Mouse (Mus musculus): ENCODE measurements around the gene Gng13. TPM values are rescaled to one million over a fixed set of nuclear protein-coding genes. Genes with fewer than 3 reads are reported as not detected.

Gene Gng13
- total and polyA plus RNA-seq, 3 experiments, result 1.3 to 2.9 TPM; not detected in 1

DNA sequence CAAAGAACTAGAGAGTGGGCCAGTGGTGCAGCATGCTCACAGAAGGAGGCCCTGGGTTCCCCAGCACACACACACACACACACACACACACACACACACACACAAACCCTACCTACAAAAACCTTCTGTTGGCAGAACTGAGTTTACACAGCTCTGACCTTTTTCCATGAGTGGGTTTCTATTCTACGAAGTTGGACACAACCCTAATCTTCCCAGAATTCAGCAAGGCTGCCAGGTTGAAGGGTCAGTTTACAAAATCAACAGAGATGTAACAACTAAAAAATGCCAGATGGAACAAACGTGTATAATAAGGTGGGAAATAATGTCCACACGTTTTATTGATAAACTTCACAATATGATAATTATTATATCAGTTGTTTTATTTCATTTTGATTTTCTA is 40.7 kb downstream of the Gng13 start:
- H3K79me2 ChIP-seq (replicated peaks; ENCODE audit: control insufficient read depth, extremely low read depth, insufficient read depth, poor library complexity, severe bottlenecking), result no peaks in the 10 kb centered on the region

DNA sequence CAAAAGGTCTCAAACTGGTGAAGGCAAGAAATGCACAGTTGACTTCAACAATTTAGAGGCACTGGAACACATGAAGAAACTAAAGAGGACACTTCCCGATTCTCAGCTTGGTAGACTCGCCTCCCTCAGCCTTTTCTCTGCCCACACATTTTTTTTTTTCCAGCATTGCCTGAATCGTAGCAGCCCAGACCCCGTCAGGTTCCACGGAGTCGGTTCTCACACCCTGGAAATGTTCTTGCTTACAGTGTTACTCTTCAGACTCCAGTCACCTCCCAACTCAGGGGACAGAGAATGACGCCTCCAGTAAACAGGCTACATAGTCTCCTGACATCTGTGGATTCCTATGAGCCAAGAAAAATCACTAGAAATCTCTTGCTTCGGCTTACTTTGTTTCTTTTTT is 43.2 kb downstream of the Gng13 start:
- Histone ChIP-seq H3K27me3 (replicated peaks) (peaks cover 86% of the 10 kb centered on the region), H3K4me2 (ENCODE audit: insufficient read depth, low read depth, poor library complexity, severe bottlenecking) (no peak overlapping the region), H3K27ac (ENCODE audit: insufficient read depth, low read depth) (no peak overlapping the region), H3K36me3 (replicated peaks in 1 of 2; ENCODE audit: control insufficient read depth in 1 of 2, insufficient read depth in 1 of 2, low read length in 1 of 2) (no peaks in the 10 kb centered on the region), H3K4me1 (ENCODE audit: control insufficient read depth in 1 of 2, insufficient read depth in 2 of 2) (no peaks in the 10 kb centered on the region), H3K4me3 (replicated peaks in 1 of 3; ENCODE audit: low read depth in 2 of 3, low read length in 2 of 3, poor library complexity in 1 of 3) (no peak overlapping the region), H3K9me3 (replicated peaks; ENCODE audit: low read length) (no peaks in the 10 kb centered on the region), H3K9ac (ENCODE audit: insufficient read depth, low read depth) (no peak overlapping the region), H3K79me2 (replicated peaks; ENCODE audit: control insufficient read depth, extremely low read depth, insufficient read depth, poor library complexity, severe bottlenecking) (no peaks in the 10 kb centered on the region)
- TF ChIP-seq ELF1 (IDR thresholded peaks at IDR 0.05; ENCODE audit: low read depth, low read length) (no peak), GABPA (IDR thresholded peaks at IDR 0.05; ENCODE audit: insufficient replicate concordance, low read depth, low read length) (no peak), USF1 (IDR thresholded peaks at IDR 0.05; ENCODE audit: low read depth, low read length) (no peak), POLR2A (IDR thresholded peaks at IDR 0.05; ENCODE audit: low read depth, low read length) (no peak), POLR2AphosphoS2 (IDR thresholded peaks at IDR 0.05; ENCODE audit: low read depth, low read length) (no peak), JUN (IDR thresholded peaks at IDR 0.05; ENCODE audit: insufficient read depth, low read depth, low read length) (no peak), NELFE (IDR thresholded peaks at IDR 0.05; ENCODE audit: low read depth, low read length) (no peak), SIN3A (IDR thresholded peaks at IDR 0.05; ENCODE audit: low read length) (no peak), BHLHE40 (IDR thresholded peaks at IDR 0.05; ENCODE audit: low read depth, low read length) (no peak)
- in situ Hi-C loops (cut with MboI; ENCODE audit: low pct_ligation_motif_present, low pct_unique_long_range_greater_than_20kb, low sequenced_read_pairs) (no loop called here), dilution Hi-C loops (cut with MboI; ENCODE audit: extremely low pct_ligation_motif_present, extremely low pct_unique_long_range_greater_than_20kb, low sequenced_read_pairs) (no loop called here)
- no peak for DNase-seq (ENCODE audit: extremely low read depth)

More for the DNA sequence above, 40.7 kb downstream of the Gng13 start:
- Histone ChIP-seq H3K4me2 (ENCODE audit: insufficient read depth, low read depth, poor library complexity, severe bottlenecking) (no peak overlapping the region), H3K27me3 (replicated peaks) (peaks cover 97% of the 10 kb centered on the region), H3K4me3 (replicated peaks in 1 of 3; ENCODE audit: low read depth in 2 of 3, low read length in 2 of 3, poor library complexity in 1 of 3) (no peak overlapping the region), H3K36me3 (replicated peaks in 1 of 2; ENCODE audit: control insufficient read depth in 1 of 2, insufficient read depth in 1 of 2, low read length in 1 of 2) (no peaks in the 10 kb centered on the region), H3K27ac (ENCODE audit: insufficient read depth, low read depth) (no peak overlapping the region), H3K9me3 (replicated peaks; ENCODE audit: low read length) (no peaks in the 10 kb centered on the region), H3K4me1 (ENCODE audit: control insufficient read depth in 1 of 2, insufficient read depth in 2 of 2) (no peaks in the 10 kb centered on the region), H3K9ac (ENCODE audit: insufficient read depth, low read depth) (no peak overlapping the region)
- no peak for TF ChIP-seq JUN (IDR thresholded peaks at IDR 0.05; ENCODE audit: insufficient read depth, low read depth, low read length)
- no peak for TF ChIP-seq CHD1 (IDR thresholded peaks at IDR 0.05; ENCODE audit: low read depth, low read length)
- TF ChIP-seq ZKSCAN1 (IDR thresholded peaks at IDR 0.05; ENCODE audit: borderline replicate concordance, low read depth, low read length), result no peak
- no peak for TF ChIP-seq MEF2A (IDR thresholded peaks at IDR 0.05; ENCODE audit: borderline replicate concordance, low read depth, low read length)
- TF ChIP-seq MYC (IDR thresholded peaks at IDR 0.05; ENCODE audit: low read depth, low read length), result no peak
- no peak for TF ChIP-seq ZC3H11A (IDR thresholded peaks at IDR 0.05; ENCODE audit: low read depth, low read length)
- no peak for TF ChIP-seq TBP (conservative IDR thresholded peaks at IDR 0.05; ENCODE audit: low read depth, low read length)
- TF ChIP-seq ELF1 (IDR thresholded peaks at IDR 0.05; ENCODE audit: low read depth, low read length), result no peak
- TF ChIP-seq BHLHE40 (IDR thresholded peaks at IDR 0.05; ENCODE audit: low read depth, low read length), result no peak
- TF ChIP-seq ETS1 (conservative IDR thresholded peaks at IDR 0.05; ENCODE audit: low read depth, low read length), result no peak
- TF ChIP-seq IRF4 (IDR thresholded peaks at IDR 0.05; ENCODE audit: low read depth, low read length), result no peak
- TF ChIP-seq CTCF (conservative IDR thresholded peaks at IDR 0.05 in 1 of 2, IDR thresholded peaks at IDR 0.05 in 1 of 2; ENCODE audit: low read depth in 2 of 2, low read length in 2 of 2), result no peak
- TF ChIP-seq POLR2AphosphoS2 (IDR thresholded peaks at IDR 0.05; ENCODE audit: low read depth, low read length), result no peak
- TF ChIP-seq NELFE (IDR thresholded peaks at IDR 0.05; ENCODE audit: low read depth, low read length), result no peak
- dilution Hi-C loops (cut with MboI; ENCODE audit: extremely low pct_ligation_motif_present, extremely low pct_unique_long_range_greater_than_20kb, low sequenced_read_pairs) (no loop called here), in situ Hi-C loops (cut with MboI; ENCODE audit: low pct_ligation_motif_present, low pct_unique_long_range_greater_than_20kb, low sequenced_read_pairs) (no loop called here)
- DNase-seq (ENCODE audit: extremely low read depth), result no peak

Measured in CH12.LX (cell line).